Mouse (Mus musculus) brain, embryonic 14.5 days (tissue): ENCODE measurements around the gene Sfrp4. TPM values are rescaled to one million over a fixed set of nuclear protein-coding genes. Genes with fewer than 3 reads are reported as not detected.

Source experiments
- DNase-seq: peaks from one replicate; pipeline ENCODE4 v3.0.0-alpha.2; 2011; ENCODE audit warnings: low read depth
- CTCF ChIP-seq: fragments of 200-500 bp; IDR thresholded peaks from 2 replicates; pipeline ENCODE4 v1.5.1; 2012; ENCODE audit warnings: inconsistent platforms, mild to moderate bottlenecking, moderate library complexity, borderline replicate concordance; ENCODE audit not compliant: insufficient read depth, insufficient read length; ENCODE audit errors: extremely low read depth
- POLR2A ChIP-seq: fragments of 200-500 bp; IDR thresholded peaks from 2 replicates; pipeline ENCODE4 v1.6.1; 2012; ENCODE audit warnings: mild to moderate bottlenecking, inconsistent platforms, borderline replicate concordance; ENCODE audit not compliant: poor library complexity, insufficient read depth, insufficient read length, severe bottlenecking; ENCODE audit errors: extremely low read depth
- polyA plus RNA-seq: library from polyadenylated mRNA; depleted of rRNA; stranded (reverse); fragments of >200 nt; gene quantifications from 2 replicates; pipeline ENCODE4 v1.2.3, GENCODE M21; 2012; rRNA removed

Gene Sfrp4
- polyA plus RNA-seq, 1 experiment = 3.2 TPM

- DNase-seq = no peak
Observed at GRCm38 (mm10) chr13:19649824-19650223, 26.9 kb downstream of the Sfrp4 start.

GRCm38 (mm10) chr13:19652405-19652804 lies 29.5 kb downstream of the Sfrp4 start:
- no peak for TF ChIP-seq POLR2A
- no peak for TF ChIP-seq CTCF
- DNase-seq = no peak

More at GRCm38 (mm10) chr13:19649824-19650223, 26.9 kb downstream of the Sfrp4 start:
- TF ChIP-seq POLR2A = no peak
- no peak for TF ChIP-seq CTCF

- DNase-seq = peak; percentile 61
- TF ChIP-seq CTCF (no peak), POLR2A (no peak)
Observed at GRCm38 (mm10) chr13:19668355-19669140, 45.6 kb downstream of the Sfrp4 start.

- TF ChIP-seq POLR2A (no peak), CTCF (no peak)
- DNase-seq = no peak
Observed at GRCm38 (mm10) chr13:19674025-19674424, 51.1 kb downstream of the Sfrp4 start.

DNA sequence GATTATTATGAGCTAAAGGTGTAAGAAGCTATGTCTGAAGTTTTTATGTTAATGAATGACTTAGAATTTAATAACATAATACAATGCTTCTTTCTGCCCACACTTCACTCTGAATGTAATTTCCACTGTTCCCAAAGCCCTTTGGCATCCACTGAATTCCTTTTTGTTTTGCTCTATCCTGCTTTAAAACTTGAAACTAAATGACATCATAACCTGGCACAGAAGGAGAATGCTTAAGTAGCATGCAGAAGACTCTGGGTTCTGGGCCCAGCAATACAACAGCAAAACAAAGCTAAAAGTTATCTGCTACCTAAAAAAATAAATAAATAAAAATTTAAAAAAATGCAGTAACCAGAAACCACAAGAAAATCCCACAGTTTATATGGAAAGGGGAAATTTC lies 51.7 kb downstream of the Sfrp4 start:
- TF ChIP-seq CTCF (no peak), POLR2A (no peak)
- DNase-seq = peak; percentile 88

Other genes starting within 250 kb of the Sfrp4 start
- 104 and 116 TPM in 2 replicates for gene Stard3nl, start 227.3 kb upstream of the Sfrp4 start, polyA plus RNA-seq
- 15.5 and 19.3 TPM in 2 replicates for gene Epdr1, start 3.2 kb upstream of the Sfrp4 start, polyA plus RNA-seq
- 0.07 TPM in 1 of 2 replicates, not detected in the other for gene Nme8, start 74.7 kb downstream of the Sfrp4 start, polyA plus RNA-seq
- 0.03 and 0.11 TPM in 2 replicates for gene Gpr141, start 201.2 kb downstream of the Sfrp4 start, polyA plus RNA-seq